8 mouse cellular contexts compared by ENCODE assay signal in genomic region chr10:115184697-115185096, GRCm38 (mm10). TPM values are rescaled to one million over a fixed set of nuclear protein-coding genes. Genes with fewer than 3 reads are reported as not detected.
DNase-seq lines count a peak whose midpoint lies in the region; ATAC-seq and TF ChIP-seq lines count a peak whose summit lies in the region.

TSS of gene Tph2 (minus strand) at chr10:115185022.

- H3K9me3 ChIP-seq in embryonic facial prominence, embryonic 10.5 days = no peaks in the 10 kb centered on the region
- no peaks in the 10 kb centered on the region for H3K9me3 ChIP-seq in kidney, embryonic 16.5 days (ENCODE audit: low read length)
- no peaks in the 10 kb centered on the region for H3K9me3 ChIP-seq in liver, embryonic 14.5 days (ENCODE audit: control insufficient read depth, low read length)
- H3K9me3 ChIP-seq in neural tube, embryonic 11.5 days (ENCODE audit: control insufficient read depth, low read length) = no peaks in the 10 kb centered on the region
- no peaks in the 10 kb centered on the region for H3K9me3 ChIP-seq in stomach, embryonic 16.5 days (replicated peaks; ENCODE audit: control insufficient read depth, low read length)

- no peaks in the 10 kb centered on the region for H3K27me3 ChIP-seq in embryonic facial prominence, embryonic 10.5 days (replicated peaks; ENCODE audit: low read depth, poor library complexity, severe bottlenecking)
- H3K27me3 ChIP-seq in kidney, embryonic 16.5 days (ENCODE audit: insufficient read depth, low read length) = no peaks in the 10 kb centered on the region
- H3K27me3 ChIP-seq in liver, embryonic 14.5 days (ENCODE audit: control insufficient read depth, insufficient read depth, low read length) = no peaks in the 10 kb centered on the region
- no peaks in the 10 kb centered on the region for H3K27me3 ChIP-seq in neural tube, embryonic 11.5 days (ENCODE audit: control insufficient read depth, insufficient read depth, low read length)
- H3K27me3 ChIP-seq in stomach, embryonic 16.5 days (ENCODE audit: control insufficient read depth, insufficient read depth, low read length) = no peaks in the 10 kb centered on the region

- peak; percentile 78 for DNase-seq in 3T3-L1 (ENCODE audit: low read depth, low spot score)
- peak; percentile 88 for DNase-seq in adrenal gland, postnatal 10 days
- peak; percentile 88 for DNase-seq in embryonic facial prominence, embryonic 10.5 days (ENCODE audit: low spot score)
- peak; percentile 3 to 8 for DNase-seq in heart, adult 9 months (ENCODE audit: low spot score in 2 of 2)
- DNase-seq in liver, embryonic 14.5 days (ENCODE audit: low read depth in 3 of 3, low spot score in 3 of 3) = peak; percentile 17 to 26 (median 20)
- peak; percentile 83 for DNase-seq in neural tube, embryonic 11.5 days (ENCODE audit: low spot score)

- no peaks in the 10 kb centered on the region for H3K36me3 ChIP-seq in embryonic facial prominence, embryonic 10.5 days (replicated peaks)
- no peaks in the 10 kb centered on the region for H3K36me3 ChIP-seq in kidney, embryonic 16.5 days (ENCODE audit: insufficient read depth, low read length)
- H3K36me3 ChIP-seq in liver, embryonic 14.5 days (replicated peaks; ENCODE audit: control insufficient read depth, insufficient read depth, low read depth) = no peaks in the 10 kb centered on the region
- H3K36me3 ChIP-seq in neural tube, embryonic 11.5 days (ENCODE audit: control insufficient read depth, insufficient read depth, low read length) = no peaks in the 10 kb centered on the region
- no peaks in the 10 kb centered on the region for H3K36me3 ChIP-seq in stomach, embryonic 16.5 days (ENCODE audit: control insufficient read depth, insufficient read depth, low read length)

- H3K27ac ChIP-seq in embryonic facial prominence, embryonic 10.5 days (replicated peaks) = no peak within 1 kb of the TSS
- H3K27ac ChIP-seq in kidney, embryonic 16.5 days (ENCODE audit: low read length) = no peak within 1 kb of the TSS
- no peak within 1 kb of the TSS for H3K27ac ChIP-seq in liver, embryonic 14.5 days
- H3K27ac ChIP-seq in neural tube, embryonic 11.5 days (ENCODE audit: low read depth, low read length) = no peak within 1 kb of the TSS
- H3K27ac ChIP-seq in stomach, embryonic 16.5 days (ENCODE audit: low read length) = no peak within 1 kb of the TSS

- no peak within 1 kb of the TSS for H3K9ac ChIP-seq in kidney, embryonic 16.5 days (replicated peaks; ENCODE audit: low read length)
- H3K9ac ChIP-seq in liver, embryonic 14.5 days (replicated peaks) = no peak within 1 kb of the TSS
- H3K9ac ChIP-seq in neural tube, embryonic 11.5 days (ENCODE audit: low read length) = no peak within 1 kb of the TSS
- H3K9ac ChIP-seq in stomach, embryonic 16.5 days (ENCODE audit: low read length) = no peak within 1 kb of the TSS

- 7% methylated on average over 9 of the region's 9 CpGs for WGBS in embryonic facial prominence, embryonic 10.5 days
- 8% methylated on average over 9 of the region's 9 CpGs for WGBS in kidney, embryonic 16.5 days
- WGBS in liver, embryonic 14.5 days (ENCODE audit: insufficient replicate concordance) = 4% methylated on average over 9 of the region's 9 CpGs
- WGBS in neural tube, embryonic 11.5 days = 6% methylated on average over 9 of the region's 9 CpGs
- 5% methylated on average over 9 of the region's 9 CpGs for WGBS in stomach, embryonic 16.5 days

- no peaks in the 10 kb centered on the region for H3K4me1 ChIP-seq in embryonic facial prominence, embryonic 10.5 days
- H3K4me1 ChIP-seq in kidney, embryonic 16.5 days (ENCODE audit: insufficient read depth, low read length) = no peaks in the 10 kb centered on the region
- H3K4me1 ChIP-seq in liver, embryonic 14.5 days (replicated peaks; ENCODE audit: control insufficient read depth in 2 of 2, insufficient read depth in 2 of 2, low read length in 1 of 2) = no peaks in the 10 kb centered on the region
- H3K4me1 ChIP-seq in neural tube, embryonic 11.5 days (ENCODE audit: control insufficient read depth, insufficient read depth, low read length) = no peaks in the 10 kb centered on the region
- no peaks in the 10 kb centered on the region for H3K4me1 ChIP-seq in stomach, embryonic 16.5 days (ENCODE audit: control insufficient read depth, insufficient read depth, low read length)

- H3K4me2 ChIP-seq in kidney, embryonic 16.5 days (replicated peaks; ENCODE audit: low read depth, low read length) = no peak within 1 kb of the TSS
- H3K4me2 ChIP-seq in liver, embryonic 14.5 days (ENCODE audit: low read depth) = no peak within 1 kb of the TSS
- H3K4me2 ChIP-seq in neural tube, embryonic 11.5 days (ENCODE audit: low read depth) = no peak within 1 kb of the TSS
- no peak within 1 kb of the TSS for H3K4me2 ChIP-seq in stomach, embryonic 16.5 days (ENCODE audit: low read depth, low read length)

- ATAC-seq in kidney, embryonic 16.5 days (ENCODE audit: low FRiP score, low TSS enrichment) = peak; percentile 85; the same call in 1 of the 2 replicates
- no peak for ATAC-seq in liver, embryonic 14.5 days (ENCODE audit: insufficient read depth)
- peak; percentile 70 for ATAC-seq in neural tube, embryonic 11.5 days (ENCODE audit: insufficient read depth, low FRiP score, low TSS enrichment)
- peak; percentile 66; the same call in 1 of the 2 replicates for ATAC-seq in stomach, embryonic 16.5 days (ENCODE audit: insufficient read depth, low FRiP score)

- H3K4me3 ChIP-seq in embryonic facial prominence, embryonic 10.5 days = no peak within 1 kb of the TSS
- H3K4me3 ChIP-seq in kidney, embryonic 16.5 days (ENCODE audit: low read length) = no peak within 1 kb of the TSS
- H3K4me3 ChIP-seq in liver, embryonic 14.5 days (ENCODE audit: insufficient read depth in 1 of 2, low read depth in 2 of 2, low read length in 2 of 2) = no peak within 1 kb of the TSS
- H3K4me3 ChIP-seq in neural tube, embryonic 11.5 days (ENCODE audit: low read depth, low read length) = no peak within 1 kb of the TSS
- no peak within 1 kb of the TSS for H3K4me3 ChIP-seq in stomach, embryonic 16.5 days (replicated peaks; ENCODE audit: low read length)

- TF ChIP-seq CTCF in liver, embryonic 14.5 days (IDR thresholded peaks at IDR 0.05; ENCODE audit: low read depth) = peak; percentile 72

- TF ChIP-seq EP300 in liver, embryonic 14.5 days (IDR thresholded peaks at IDR 0.05; ENCODE audit: low read depth) = no peak

RNA-seq across cellular contexts. Expression of gene Tph2, which starts in this region (rescaled TPM):
- not detected for total RNA-seq in adrenal gland, postnatal 10 days (2021)
- polyA plus RNA-seq in embryonic facial prominence, embryonic 10.5 days (2016; fragmentation: Nextera tagmentation; extraction: Ambion mirVana) = 0.16 TPM in 1 of 2 replicates, not detected in the other
- 0.06 TPM in 1 of 2 replicates, not detected in the other for polyA plus RNA-seq in kidney, embryonic 16.5 days (2015; fragmentation: Nextera tagmentation; extraction: Ambion mirVana)
- polyA plus RNA-seq in liver, embryonic 14.5 days (2012; rRNA removed) = not detected in 2 replicates
- polyA plus RNA-seq in liver, embryonic 14.5 days (2014; fragmentation: Nextera tagmentation; extraction: Ambion mirVana) = not detected in 2 replicates
- polyA plus RNA-seq in neural tube, embryonic 11.5 days (2014; fragmentation: Nextera tagmentation; extraction: Ambion mirVana) = 0.11 and 0.32 TPM in 2 replicates
- 0.05 TPM in 1 of 2 replicates, not detected in the other for polyA plus RNA-seq in stomach, embryonic 16.5 days (2015; fragmentation: Nextera tagmentation; extraction: Ambion mirVana)

Comparison
In these comparisons a context has a peak if more than half of its experiments do, and no peak if none do; other contexts are left out.
1. Peak in DNase-seq in adrenal gland, postnatal 10 days; RNA of the gene not detected or under 1 TPM.
2. Peak in DNase-seq in embryonic facial prominence, embryonic 10.5 days; RNA of the gene not detected or under 1 TPM.
3. Peak in ATAC-seq in kidney, embryonic 16.5 days; RNA of the gene not detected or under 1 TPM.
4. Peak in DNase-seq in liver, embryonic 14.5 days; RNA of the gene not detected or under 1 TPM.
5. Peak in DNase-seq and ATAC-seq in neural tube, embryonic 11.5 days; RNA of the gene not detected or under 1 TPM.
6. Peak in ATAC-seq in stomach, embryonic 16.5 days; RNA of the gene not detected or under 1 TPM.
7. DNase-seq: peak in every context shown above with its lines; median percentile 88 in adrenal gland, postnatal 10 days; 88 in embryonic facial prominence, embryonic 10.5 days; 83 in neural tube, embryonic 11.5 days; 78 in 3T3-L1; 20 in liver, embryonic 14.5 days; 6 in heart, adult 9 months.